Mouse (Mus musculus) embryo, embryonic 11 days (tissue): ENCODE results near the gene Etv1.

Experiments
- DNase-seq: peaks from one replicate; pipeline ENCODE4 v3.0.0-alpha.2; 2015

Gene Etv1

GRCm38 (mm10) chr12:38779186-38779777 lies at the start of gene Etv1:
Gene Etv1 (plus strand): TSS chr12:38779380.
- peak; percentile 79 for DNase-seq

GRCm38 (mm10) chr12:38729661-38730060 lies 49.5 kb upstream of the Etv1 start:
- no peak for DNase-seq

GRCm38 (mm10) chr12:38730791-38731190 lies 48.4 kb upstream of the Etv1 start:
- DNase-seq: no peak

GRCm38 (mm10) chr12:38759322-38759721 lies 19.9 kb upstream of the Etv1 start:
- DNase-seq: no peak

- no peak for DNase-seq
These were observed 1.9 kb upstream of the Etv1 start for GRCm38 (mm10) chr12:38777316-38777715.

- no peak for DNase-seq
These were observed 1.3 kb upstream of the Etv1 start for GRCm38 (mm10) chr12:38777957-38778298.

GRCm38 (mm10) chr12:38778299-38779075 lies 693 bp upstream of the Etv1 start:
- DNase-seq: peak; percentile 95

GRCm38 (mm10) chr12:38780006-38780954 lies 1.1 kb downstream of the Etv1 start:
- DNase-seq: peak; percentile 90

GRCm38 (mm10) chr12:38780955-38781304 lies 1.8 kb downstream of the Etv1 start:
- DNase-seq: peak; percentile 50

GRCm38 (mm10) chr12:38781686-38782085 lies 2.5 kb downstream of the Etv1 start:
- no peak for DNase-seq

- DNase-seq: no peak
These were observed 4.1 kb downstream of the Etv1 start for GRCm38 (mm10) chr12:38783291-38783690.

- DNase-seq: no peak
These were observed 5.0 kb downstream of the Etv1 start for GRCm38 (mm10) chr12:38784221-38784620.

- DNase-seq: no peak
These were observed 7.4 kb downstream of the Etv1 start for GRCm38 (mm10) chr12:38786571-38786970.

- peak; percentile 4 for DNase-seq
These were observed 8.5 kb downstream of the Etv1 start for GRCm38 (mm10) chr12:38787704-38788103.

- DNase-seq: peak; percentile 29
These were observed 9.4 kb downstream of the Etv1 start for GRCm38 (mm10) chr12:38788621-38789020.

- no peak for DNase-seq
These were observed 10.7 kb downstream of the Etv1 start for GRCm38 (mm10) chr12:38789789-38790355.

GRCm38 (mm10) chr12:38793076-38793475 lies 13.9 kb downstream of the Etv1 start:
- no peak for DNase-seq

- peak; percentile 24 for DNase-seq
These were observed 14.5 kb downstream of the Etv1 start for GRCm38 (mm10) chr12:38793697-38794096.

- no peak for DNase-seq
These were observed 27.9 kb downstream of the Etv1 start for GRCm38 (mm10) chr12:38807031-38807430.

- no peak for DNase-seq
These were observed 33.2 kb downstream of the Etv1 start for GRCm38 (mm10) chr12:38812392-38812791.

- no peak for DNase-seq
These were observed 35.0 kb downstream of the Etv1 start for GRCm38 (mm10) chr12:38814010-38814786.

GRCm38 (mm10) chr12:38816235-38816634 lies 37.1 kb downstream of the Etv1 start:
- DNase-seq: no peak
